Mouse (Mus musculus): ENCODE data around the gene Olfr15.
A peak's percentile ranks its signal among the peaks of the same experiment; 100 is the strongest.
"Not testable (repeated sequence)": the region's sequence is repeated elsewhere in the genome, so short reads cannot be mapped to it uniquely, and the experiment has no call there.

The Olfr15 gene

GRCm38 (mm10) chr16:3830588-3831109, at the start of gene Olfr15:
Olfr15 (plus strand) TSS chr16:3830878.
- no peak for DNase-seq (ENCODE audit: low spot score in 2 of 2)

- DNase-seq (ENCODE audit: low spot score in 2 of 2), result no peak
Measured at GRCm38 (mm10) chr16:3781237-3781636, 49.4 kb upstream of the Olfr15 start.

- DNase-seq (ENCODE audit: low spot score in 2 of 2), result no peak
Measured at GRCm38 (mm10) chr16:3788394-3788793, 42.3 kb upstream of the Olfr15 start.

- no peak for DNase-seq (ENCODE audit: low spot score in 2 of 2)
Measured at GRCm38 (mm10) chr16:3808176-3808575, 22.5 kb upstream of the Olfr15 start.

- not testable (repeated sequence) for DNase-seq (ENCODE audit: low spot score in 2 of 2)
Measured at GRCm38 (mm10) chr16:3814667-3815066, 16.0 kb upstream of the Olfr15 start.

DNA sequence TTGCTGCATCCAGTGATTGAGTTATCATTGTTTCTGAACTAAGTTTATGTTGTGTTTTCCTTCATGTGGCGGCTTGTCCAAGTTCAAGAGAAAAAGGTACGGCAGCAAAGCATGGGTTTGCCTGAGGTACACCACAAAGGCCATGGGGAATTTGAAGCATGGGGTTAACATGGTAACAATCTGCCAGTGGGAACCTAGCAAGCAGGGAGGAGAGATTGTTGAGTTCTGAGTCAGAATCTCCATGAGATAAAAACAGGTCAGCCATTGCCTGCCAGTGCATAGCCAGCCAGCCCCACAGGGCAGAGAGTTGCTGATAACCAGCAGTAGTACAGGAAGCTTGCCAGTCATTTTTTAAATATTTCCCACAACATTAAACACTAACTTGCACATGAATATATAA, 10.5 kb upstream of the Olfr15 start:
- DNase-seq (ENCODE audit: low spot score in 2 of 2), result no peak

- DNase-seq (ENCODE audit: low spot score in 2 of 2), result no peak
Measured at GRCm38 (mm10) chr16:3828021-3828420, 2.7 kb upstream of the Olfr15 start.

GRCm38 (mm10) chr16:3829727-3830126, 951 bp upstream of the Olfr15 start:
- DNase-seq (ENCODE audit: low spot score in 2 of 2), result no peak

DNA sequence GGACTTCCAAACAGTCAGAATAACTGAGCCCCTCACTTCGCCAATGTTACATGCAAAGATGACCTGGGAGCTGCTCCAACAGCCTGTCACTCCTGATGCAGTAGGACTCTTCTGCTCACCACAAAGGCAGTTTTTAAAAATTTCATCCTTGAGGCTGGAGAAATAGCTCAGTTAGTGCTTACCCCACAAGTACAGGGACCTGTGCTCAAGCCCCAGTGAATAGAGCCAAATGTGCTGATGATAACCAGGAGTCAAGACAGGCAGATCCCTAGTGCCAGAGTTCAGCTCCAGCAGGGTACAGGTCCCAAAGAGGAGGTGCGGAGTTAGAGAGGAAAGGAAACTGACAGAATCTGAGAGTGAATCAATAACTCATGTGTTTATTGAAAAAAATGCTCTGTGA, 4.8 kb downstream of the Olfr15 start:
- DNase-seq (ENCODE audit: low spot score in 2 of 2), result no peak

DNA sequence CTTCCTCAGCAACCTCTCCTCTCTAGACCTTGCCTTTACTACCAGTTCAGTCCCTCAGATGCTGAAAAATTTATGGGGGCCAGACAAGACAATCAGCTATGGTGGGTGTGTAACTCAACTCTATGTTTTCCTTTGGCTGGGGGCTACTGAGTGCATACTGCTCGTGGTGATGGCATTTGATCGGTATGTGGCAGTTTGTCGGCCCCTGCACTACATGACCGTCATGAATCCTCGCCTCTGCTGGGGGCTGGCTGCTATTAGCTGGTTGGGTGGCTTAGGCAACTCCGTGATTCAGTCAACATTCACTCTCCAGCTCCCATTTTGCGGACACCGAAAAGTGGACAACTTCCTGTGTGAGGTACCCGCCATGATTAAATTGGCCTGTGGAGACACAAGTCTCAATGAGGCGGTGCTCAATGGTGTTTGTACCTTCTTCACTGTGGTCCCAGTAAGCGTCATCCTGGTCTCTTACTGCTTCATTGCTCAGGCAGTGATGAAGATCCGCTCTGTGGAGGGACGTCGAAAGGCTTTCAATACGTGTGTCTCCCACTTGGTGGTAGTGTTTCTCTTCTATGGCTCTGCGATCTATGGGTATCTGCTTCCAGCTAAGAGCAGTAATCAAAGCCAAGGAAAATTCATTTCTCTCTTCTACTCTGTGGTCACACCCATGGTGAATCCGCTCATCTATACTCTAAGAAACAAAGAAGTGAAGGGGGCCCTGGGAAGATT, 8.6 kb downstream of the Olfr15 start:
- DNase-seq (ENCODE audit: low spot score in 2 of 2), result no peak

DNA sequence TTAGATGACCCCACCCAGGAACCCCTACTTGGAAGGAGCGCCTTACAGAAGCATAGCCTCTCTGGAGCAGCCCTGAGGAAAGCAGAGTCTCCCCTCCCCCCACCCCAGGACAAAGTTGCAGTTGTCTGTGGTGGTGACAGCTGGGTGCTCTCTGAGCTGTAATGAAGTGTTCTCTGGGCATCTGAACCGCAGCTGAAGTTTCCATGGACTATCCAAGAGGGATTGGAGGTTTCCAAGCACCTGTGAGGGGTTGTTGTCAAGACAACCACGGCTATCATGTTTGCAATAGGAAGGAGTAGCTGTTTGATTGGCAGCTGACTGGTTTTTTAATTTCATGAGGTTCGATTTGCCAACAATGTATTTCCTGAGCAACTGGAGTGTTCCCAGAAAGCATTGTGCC, 12.3 kb downstream of the Olfr15 start:
- no peak for DNase-seq (ENCODE audit: low spot score in 2 of 2)

- DNase-seq (ENCODE audit: low spot score in 2 of 2), result no peak
Measured at GRCm38 (mm10) chr16:3843796-3844195, 13.1 kb downstream of the Olfr15 start.

- DNase-seq (ENCODE audit: low spot score in 2 of 2), result peak; percentile 95 to 96
Measured at GRCm38 (mm10) chr16:3846711-3847518, 16.2 kb downstream of the Olfr15 start, which contains the start of gene Zfp174. Zfp174 (plus strand) TSS chr16:3847268.

DNA sequence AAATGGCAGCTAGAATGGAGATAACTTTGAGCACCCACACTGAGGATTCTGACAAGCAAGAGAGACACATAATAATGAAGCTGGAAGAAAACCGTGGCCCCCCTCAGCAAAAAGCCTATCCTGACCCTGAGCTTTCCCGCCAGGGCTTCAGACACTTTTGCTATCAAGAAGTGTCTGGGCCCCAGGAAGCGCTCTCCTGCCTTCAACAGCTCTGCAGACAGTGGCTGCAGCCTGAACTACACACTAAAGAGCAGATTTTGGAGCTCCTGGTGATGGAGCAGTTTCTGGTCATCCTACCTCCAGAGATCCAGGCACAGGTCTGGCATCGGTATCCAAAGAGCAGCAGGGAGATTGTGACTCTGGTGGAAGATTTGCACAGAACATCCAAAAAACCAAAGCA, 17.2 kb downstream of the Olfr15 start:
- DNase-seq (ENCODE audit: low spot score in 2 of 2), result no peak

- no peak for DNase-seq (ENCODE audit: low spot score in 2 of 2)
Measured at GRCm38 (mm10) chr16:3848416-3848815, 17.7 kb downstream of the Olfr15 start.

- not testable (repeated sequence) for DNase-seq (ENCODE audit: low spot score in 2 of 2)
Measured at GRCm38 (mm10) chr16:3851301-3851700, 20.6 kb downstream of the Olfr15 start.

DNA sequence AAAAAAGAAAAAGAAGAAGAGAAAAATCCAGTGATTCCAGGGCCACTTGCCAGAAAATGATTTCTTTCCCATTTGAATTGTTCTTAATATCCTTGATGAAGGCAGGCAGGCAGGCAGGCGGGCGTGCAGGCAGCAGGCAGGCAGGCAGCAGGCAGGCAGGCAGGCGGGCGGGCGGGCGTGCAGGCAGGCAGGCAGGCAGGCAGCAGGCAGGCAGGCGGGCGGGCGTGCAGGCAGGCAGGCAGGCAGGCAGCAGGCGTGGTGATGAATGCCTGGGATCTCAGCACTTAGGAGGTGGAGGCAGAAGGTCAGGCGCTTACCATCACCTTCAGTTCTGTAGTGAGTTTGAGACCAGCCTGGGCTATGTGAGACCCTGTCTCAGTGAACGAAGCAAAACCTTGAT, 21.9 kb downstream of the Olfr15 start:
- no peak for DNase-seq (ENCODE audit: low spot score in 2 of 2)

DNA sequence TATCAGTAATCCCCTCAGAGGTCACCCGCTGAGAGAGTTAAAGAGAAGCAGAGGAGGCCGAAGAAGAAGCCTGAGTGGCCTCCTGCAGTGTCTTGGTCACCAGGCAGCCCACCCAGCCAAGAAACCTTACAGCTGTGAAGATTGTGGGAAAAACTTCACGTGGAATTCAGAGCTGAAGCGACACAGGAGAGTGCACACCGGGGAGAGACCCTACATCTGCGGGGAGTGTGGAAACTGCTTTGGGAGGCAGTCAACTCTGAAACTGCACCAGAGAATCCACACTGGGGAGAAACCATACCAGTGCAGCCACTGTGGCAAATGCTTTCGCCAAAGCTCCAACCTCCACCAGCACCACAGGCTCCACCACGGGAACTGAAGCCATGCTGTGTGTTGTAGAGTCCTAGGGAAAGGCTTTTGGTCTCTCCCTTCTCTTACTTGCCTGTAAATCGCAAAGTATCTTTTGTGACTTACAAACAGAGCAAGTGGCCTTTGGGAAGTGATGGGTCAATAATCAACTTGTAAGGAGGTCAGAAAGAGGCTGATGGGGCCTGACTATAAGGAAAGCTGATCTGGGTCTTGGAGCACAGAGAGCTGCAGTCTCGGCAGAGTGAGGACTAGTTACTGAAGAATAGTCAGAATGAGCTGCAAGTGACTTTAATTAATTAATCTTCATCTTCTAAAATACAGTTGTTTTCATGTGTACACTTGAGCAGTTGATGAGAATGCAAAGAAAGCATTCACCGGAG, 23.9 kb downstream of the Olfr15 start:
- DNase-seq (ENCODE audit: low spot score in 2 of 2), result no peak

- DNase-seq (ENCODE audit: low spot score in 2 of 2), result no peak
Measured at GRCm38 (mm10) chr16:3855776-3856175, 25.1 kb downstream of the Olfr15 start.

- no peak for DNase-seq (ENCODE audit: low spot score in 2 of 2)
Measured at GRCm38 (mm10) chr16:3859254-3859653, 28.6 kb downstream of the Olfr15 start.

- no peak for DNase-seq (ENCODE audit: low spot score in 2 of 2)
Measured at GRCm38 (mm10) chr16:3871815-3872214, 41.1 kb downstream of the Olfr15 start.
